26 mouse cellular contexts compared by ENCODE assay signal in genomic region chr9:118950061-118950460, GRCm38 (mm10). TPM values are rescaled to one million over a fixed set of nuclear protein-coding genes. Genes with fewer than 3 reads are reported as not detected.
A peak's percentile ranks its signal among the peaks of the same experiment; 100 is the strongest.
DNase-seq lines count a peak whose midpoint lies in the region; ATAC-seq lines count a peak whose summit lies in the region.
"Had no signal": no experiment of that assay in that cellular context is flagged by ENCODE, and none has a peak within 500 bp of the region (broad histone marks: within the 10 kb centered on the region; RNA-seq: fewer than 3 reads in every experiment).

No protein-coding gene starts in this region.

- DNase-seq in heart, embryonic 10.5 days (ENCODE audit: low spot score) = no peak
- no peak for DNase-seq in lung, postnatal 36 days
- no peak for DNase-seq in retina, embryonic 14.5 days (ENCODE audit: low spot score)
- no peak for DNase-seq in thymus, adult 18-20 months
- DNase-seq: adrenal gland, postnatal 25 days; cerebellum, adult 11-12 months; cerebellum, postnatal 14 days; embryo, embryonic 11 days; forebrain, postnatal 0 days; heart, adult 18-20 months; kidney, adult 9 months; kidney, postnatal 36 days; thymus, postnatal 4 days had no signal

- no peak overlapping the region for H3K4me2 ChIP-seq in heart, embryonic 11.5 days
- no peak overlapping the region for H3K4me2 ChIP-seq in lung, embryonic 16.5 days (ENCODE audit: low read depth, low read length)
- H3K4me2 ChIP-seq: embryonic facial prominence, embryonic 15.5 days; hindbrain, embryonic 13.5 days; limb, embryonic 12.5 days; liver, embryonic 12.5 days; midbrain, embryonic 12.5 days had no signal

- peaks cover 52% of the 10 kb centered on the region for H3K4me1 ChIP-seq in heart, embryonic 10.5 days
- peaks cover 30% of the 10 kb centered on the region for H3K4me1 ChIP-seq in heart, embryonic 11.5 days (ENCODE audit: control insufficient read depth, insufficient read depth, low read length)
- peaks cover 22% of the 10 kb centered on the region for H3K4me1 ChIP-seq in lung, embryonic 16.5 days (replicated peaks; ENCODE audit: control insufficient read depth, insufficient read depth, low read length)
- H3K4me1 ChIP-seq: hindbrain, embryonic 13.5 days; midbrain, embryonic 12.5 days had no signal

- 0 out of 2 replicates have a peak, but pooled peaks cover 4% of the 10 kb centered on the region for H3K36me3 ChIP-seq in heart, embryonic 10.5 days
- no peaks in the 10 kb centered on the region for H3K36me3 ChIP-seq in heart, embryonic 11.5 days (ENCODE audit: control insufficient read depth, insufficient read depth, low read length)
- no peaks in the 10 kb centered on the region for H3K36me3 ChIP-seq in lung, embryonic 16.5 days (ENCODE audit: control insufficient read depth, insufficient read depth, low read length)
- H3K36me3 ChIP-seq: hindbrain, embryonic 13.5 days; liver, embryonic 12.5 days; midbrain, embryonic 12.5 days had no signal

- H3K9ac ChIP-seq in heart, embryonic 11.5 days (ENCODE audit: low read depth, low read length) = no peak overlapping the region
- H3K9ac ChIP-seq in lung, embryonic 16.5 days (ENCODE audit: low read length) = no peak overlapping the region
- H3K9ac ChIP-seq: embryonic facial prominence, embryonic 15.5 days; forebrain, postnatal 0 days; hindbrain, embryonic 13.5 days; limb, embryonic 12.5 days; liver, embryonic 12.5 days; midbrain, embryonic 12.5 days had no signal

- no peaks in the 10 kb centered on the region for H3K9me3 ChIP-seq in heart, embryonic 10.5 days
- no peaks in the 10 kb centered on the region for H3K9me3 ChIP-seq in heart, embryonic 11.5 days (replicated peaks; ENCODE audit: control insufficient read depth, low read length)
- H3K9me3 ChIP-seq in lung, embryonic 16.5 days (ENCODE audit: control insufficient read depth, low read length) = no peaks in the 10 kb centered on the region
- H3K9me3 ChIP-seq: embryonic facial prominence, embryonic 15.5 days; hindbrain, embryonic 13.5 days; liver, embryonic 12.5 days; midbrain, embryonic 12.5 days had no signal

- 0 out of 2 replicates have a peak overlapping the region, but pooled peaks have one; percentile 3 for H3K27ac ChIP-seq in heart, embryonic 10.5 days
- no peak overlapping the region for H3K27ac ChIP-seq in heart, embryonic 11.5 days (ENCODE audit: low read depth, low read length)
- peak overlapping the region; percentile 4 for H3K27ac ChIP-seq in lung, embryonic 16.5 days (ENCODE audit: low read length)
- H3K27ac ChIP-seq: embryonic facial prominence, embryonic 15.5 days; hindbrain, embryonic 13.5 days; limb, embryonic 12.5 days; liver, embryonic 12.5 days; macrophage; midbrain, embryonic 12.5 days had no signal

- ATAC-seq in heart, embryonic 11.5 days (replicated peaks; ENCODE audit: insufficient number of reproducible peaks, low FRiP score, low TSS enrichment) = no peak
- no peak for ATAC-seq in lung, embryonic 16.5 days (ENCODE audit: low read depth)
- peak; percentile 66 for ATAC-seq in granulocyte monocyte progenitor cell, adult 5-6 weeks (replicated peaks; ENCODE audit: poor library complexity, severe bottlenecking)
- ATAC-seq: activated CD4-positive, CD25-positive, alpha-beta regulatory T cell, adult 4 months; forebrain, postnatal 0 days; inflammation-experienced regulatory T-cells, adult 6 months; liver, embryonic 12.5 days; Patski had no signal

- H3K27me3 ChIP-seq in heart, embryonic 10.5 days (ENCODE audit: insufficient read depth, poor library complexity, severe bottlenecking) = no peaks in the 10 kb centered on the region
- H3K27me3 ChIP-seq in heart, embryonic 11.5 days (ENCODE audit: control insufficient read depth, insufficient read depth, low read length) = no peaks in the 10 kb centered on the region
- no peaks in the 10 kb centered on the region for H3K27me3 ChIP-seq in lung, embryonic 16.5 days (ENCODE audit: control insufficient read depth, insufficient read depth, low read depth, low read length)
- H3K27me3 ChIP-seq: embryonic facial prominence, embryonic 15.5 days; hindbrain, embryonic 13.5 days; limb, embryonic 12.5 days; liver, embryonic 12.5 days; midbrain, embryonic 12.5 days; Patski had no signal

- no peak overlapping the region for H3K4me3 ChIP-seq in heart, embryonic 10.5 days
- H3K4me3 ChIP-seq in heart, embryonic 11.5 days (ENCODE audit: low read depth, low read length) = no peak overlapping the region
- H3K4me3 ChIP-seq in lung, embryonic 16.5 days (ENCODE audit: low read length) = no peak overlapping the region
- H3K4me3 ChIP-seq: embryonic facial prominence, embryonic 15.5 days; hindbrain, embryonic 13.5 days; limb, embryonic 12.5 days; liver, embryonic 12.5 days; midbrain, embryonic 12.5 days had no signal

- WGBS in heart, embryonic 10.5 days = 66% methylated on average over 10 of the region's 10 CpGs
- WGBS in heart, embryonic 11.5 days (ENCODE audit: insufficient replicate concordance) = 69% methylated on average over 10 of the region's 10 CpGs
- WGBS in lung, embryonic 16.5 days = 63% methylated on average over 10 of the region's 10 CpGs

RNA-seq across cellular contexts. Expression of gene Ctdspl, which starts 23.8 kb away (rescaled TPM):
- polyA plus RNA-seq in heart, embryonic 10.5 days (2016; fragmentation: Nextera tagmentation; extraction: Ambion mirVana) = 8.8 and 10.2 TPM in 2 replicates
- polyA plus RNA-seq in heart, embryonic 11.5 days (2014; fragmentation: Nextera tagmentation; extraction: Ambion mirVana) = 8.5 and 10.5 TPM in 2 replicates
- 23.3 and 26.7 TPM in 2 replicates for polyA plus RNA-seq in lung, embryonic 16.5 days (2015; fragmentation: Nextera tagmentation; extraction: Ambion mirVana)
- 25.4 and 28.7 TPM in 2 replicates for total RNA-seq in granulocyte monocyte progenitor cell, adult 5-6 weeks (2014; fragmentation: Nextera tagmentation)
- 6.5 and 7.9 TPM in 2 replicates for total RNA-seq in granulocyte monocyte progenitor cell, adult 5-6 weeks (2017)
- total RNA-seq: monocyte, adult 5-6 weeks had no signal
